Mouse (Mus musculus) bone marrow, adult 2 months (tissue): Measurements from ENCODE around the gene Ddo. TPM values are rescaled to one million over a fixed set of nuclear protein-coding genes. Genes with fewer than 3 reads are reported as not detected.
A peak's percentile ranks its signal among the peaks of the same experiment; 100 is the strongest.

ENCODE experiments used
- H3K27ac ChIP-seq: fragments of 200-500 bp; 2 replicates; pipeline ENCODE4 v1.5.1; 2012; ENCODE audit warnings: low read depth, mild to moderate bottlenecking, control low read depth, inconsistent platforms, low read length; ENCODE audit not compliant: control insufficient read depth, poor library complexity, insufficient read depth
- H3K4me1 ChIP-seq: fragments of 200-500 bp; 2 replicates; pipeline ENCODE4 v1.6.1; 2011; ENCODE audit warnings: low read length; ENCODE audit not compliant: control insufficient read depth, insufficient read depth
- H3K4me3 ChIP-seq: fragments of 200-500 bp; replicated peaks from 2 replicates; pipeline ENCODE3; 2011; ENCODE audit warnings: mild to moderate bottlenecking, low read depth, low read length, control low read depth; ENCODE audit not compliant: control insufficient read depth
- CTCF ChIP-seq: fragments of 200-500 bp; IDR thresholded peaks from 2 replicates; pipeline ENCODE4 v1.5.1; 2011; ENCODE audit warnings: low read length, control low read depth; ENCODE audit not compliant: control insufficient read depth, insufficient read depth
- POLR2A ChIP-seq: fragments of 200-500 bp; IDR thresholded peaks from 2 replicates; pipeline ENCODE4 v1.6.1; 2011; ENCODE audit warnings: low read depth, mild to moderate bottlenecking, control low read depth, low read length, borderline replicate concordance; ENCODE audit not compliant: control insufficient read depth
- WGBS: fragments of 180-500 bp; shearing (Covaris S2); methylation state at CpG from one replicate; pipeline ENCODE4 v1.1.7; 2018; 5-methylcytosine and 5-hydroxymethylcytosine counted together
- polyA plus RNA-seq: library from polyadenylated mRNA; stranded (reverse); fragments of >200 nt; gene quantifications from 2 replicates; pipeline ENCODE4 v1.2.4, GENCODE M21; 2011; ENCODE audit warnings: low replicate concordance; ENCODE audit not compliant: missing spikeins, insufficient read depth, insufficient read length

Gene Ddo
- polyA plus RNA-seq: not detected in 2 replicates

GRCm38 (mm10) chr10:40629656-40630311 is at the start of gene Ddo:
Gene Ddo (plus strand): TSS chr10:40630011.
- no peaks in the 10 kb centered on the region for H3K4me1 ChIP-seq
- TF ChIP-seq CTCF (no peak), POLR2A (no peak)
- WGBS: 71% methylated on average over 8 of the region's 8 CpGs
- no peak within 1 kb of the TSS for H3K4me3 ChIP-seq
- no peak within 1 kb of the TSS for H3K27ac ChIP-seq

- Histone ChIP-seq H3K27ac (no peak overlapping the region), H3K4me1 (no peaks in the 10 kb centered on the region), H3K4me3 (no peak overlapping the region)
- 75% methylated on average over 8 of the region's 8 CpGs for WGBS
- TF ChIP-seq CTCF (no peak), POLR2A (no peak)
These were observed 46.1 kb upstream of the Ddo start for GRCm38 (mm10) chr10:40583584-40584255.

GRCm38 (mm10) chr10:40592186-40592585 is 37.6 kb upstream of the Ddo start:
- no peak overlapping the region for H3K27ac ChIP-seq
- H3K4me1 ChIP-seq: no peaks in the 10 kb centered on the region
- TF ChIP-seq CTCF (no peak), POLR2A (no peak)
- 77% methylated on average over 7 of the region's 7 CpGs for WGBS
- no peak overlapping the region for H3K4me3 ChIP-seq

- TF ChIP-seq POLR2A: no peak
- no peak for TF ChIP-seq CTCF
- no peak overlapping the region for H3K4me3 ChIP-seq
- no peaks in the 10 kb centered on the region for H3K4me1 ChIP-seq
- WGBS: 82% methylated on average over 3 of the region's 3 CpGs
- no peak overlapping the region for H3K27ac ChIP-seq
These were observed 32.6 kb upstream of the Ddo start for GRCm38 (mm10) chr10:40597177-40597576.

DNA sequence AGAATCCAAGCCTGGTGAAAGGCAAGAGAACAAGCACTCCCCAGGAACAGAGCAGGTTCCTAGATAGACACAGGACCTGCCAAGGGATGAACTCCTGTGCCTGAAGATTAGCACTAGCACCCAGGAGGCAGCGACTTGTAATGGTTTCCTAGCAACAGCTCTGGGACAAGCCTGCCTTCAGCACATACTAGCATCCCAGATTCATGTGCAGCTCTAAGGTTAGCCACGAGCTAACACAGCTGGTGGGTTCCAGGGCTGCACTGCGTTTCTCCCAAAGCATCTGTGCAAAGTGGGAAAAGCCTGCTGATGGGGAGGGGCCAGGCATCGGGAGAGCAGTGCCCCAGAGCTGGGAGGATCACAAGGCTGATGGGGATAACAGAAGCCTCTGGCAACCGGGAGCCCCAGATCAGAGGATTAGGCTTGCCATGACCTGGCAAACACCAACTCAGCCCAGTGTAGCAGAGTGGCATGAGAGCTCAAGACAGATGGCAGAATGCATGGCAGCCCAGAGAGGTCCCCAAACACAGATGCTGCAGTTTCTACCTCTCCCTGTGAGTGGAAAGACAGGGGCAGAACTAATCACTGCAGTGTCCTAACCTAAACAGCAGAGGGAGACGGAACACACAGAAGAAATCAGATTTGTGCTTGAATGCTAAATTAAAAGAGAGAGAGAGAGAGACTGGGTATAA is 25.0 kb upstream of the Ddo start:
- H3K27ac ChIP-seq: no peak overlapping the region
- WGBS: 64% methylated on average over 6 of the region's 6 CpGs
- H3K4me1 ChIP-seq: no peaks in the 10 kb centered on the region
- H3K4me3 ChIP-seq: no peak overlapping the region
- no peak for TF ChIP-seq POLR2A
- no peak for TF ChIP-seq CTCF

DNA sequence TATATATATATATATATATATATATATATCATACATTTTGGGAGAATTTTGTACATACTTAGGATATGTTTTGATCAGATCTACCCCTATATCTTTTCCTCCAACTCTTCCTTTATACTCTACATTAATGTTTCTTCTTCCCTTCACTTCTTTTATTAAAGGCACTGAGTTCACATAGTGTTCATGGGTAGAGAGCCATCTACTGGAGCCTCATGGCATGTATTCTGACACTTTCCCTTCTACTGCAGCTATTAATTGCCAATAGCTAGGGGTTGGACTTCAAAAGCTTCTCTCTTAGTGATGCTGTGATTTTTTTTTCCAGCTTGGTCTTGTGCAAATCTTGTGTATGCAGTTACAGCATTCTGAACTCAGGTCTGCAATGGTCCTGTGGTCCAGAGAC is 11.8 kb upstream of the Ddo start:
- H3K27ac ChIP-seq: no peak overlapping the region
- no peak for TF ChIP-seq POLR2A
- TF ChIP-seq CTCF: no peak
- H3K4me1 ChIP-seq: no peaks in the 10 kb centered on the region
- no peak overlapping the region for H3K4me3 ChIP-seq

DNA sequence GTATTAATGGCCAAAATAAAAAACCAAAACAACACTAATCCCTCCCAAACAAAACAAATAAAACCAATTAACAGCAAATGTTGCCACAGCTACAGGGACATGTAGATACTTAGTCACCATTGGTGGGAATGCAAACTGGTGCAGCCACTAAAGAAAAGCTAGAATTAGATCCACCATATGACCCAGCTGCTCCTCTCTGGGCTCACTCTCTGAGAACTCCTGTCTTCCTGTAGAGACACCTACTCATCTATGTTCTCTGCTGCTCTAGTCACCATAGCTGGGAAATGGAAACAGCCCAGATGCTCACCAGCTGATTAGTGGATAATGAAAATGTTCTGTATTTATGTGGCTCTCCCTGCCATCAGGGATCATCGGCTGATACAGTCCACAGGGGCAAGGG is 10.1 kb upstream of the Ddo start:
- WGBS: 76% methylated on average over 1 of the region's 1 CpGs
- Histone ChIP-seq H3K27ac (no peak overlapping the region), H3K4me3 (no peak overlapping the region), H3K4me1 (no peaks in the 10 kb centered on the region)
- TF ChIP-seq CTCF (no peak), POLR2A (no peak)

- Histone ChIP-seq H3K4me1 (no peaks in the 10 kb centered on the region), H3K4me3 (no peak overlapping the region), H3K27ac (no peak overlapping the region)
- 77% methylated on average over 7 of the region's 7 CpGs for whole genome bisulfite sequencing
- TF ChIP-seq CTCF (peak; percentile 80), POLR2A (no peak)
These were observed 671 bp upstream of the Ddo start for GRCm38 (mm10) chr10:40629140-40629539.

- WGBS: 84% methylated on average over 5 of the region's 5 CpGs
- TF ChIP-seq CTCF: no peak
- TF ChIP-seq POLR2A: no peak
- H3K4me1 ChIP-seq: no peaks in the 10 kb centered on the region
- H3K4me3 ChIP-seq: no peak overlapping the region
- no peak overlapping the region for H3K27ac ChIP-seq
These were observed 646 bp downstream of the Ddo start for GRCm38 (mm10) chr10:40630457-40630856.
